Mouse (Mus musculus) erythroblast, embryonic 14.5 days (primary cell): Measurements from ENCODE around the gene Trpm3.

ENCODE experiments used
- GATA1 ChIP-seq: IDR thresholded peaks from 2 replicates; pipeline ENCODE4 v1.6.1; 2012; ENCODE audit warnings: low read length, inconsistent platforms, mixed read lengths
- TAL1 ChIP-seq: IDR thresholded peaks from 3 replicates; pipeline ENCODE4 v1.6.1; 2012; ENCODE audit warnings: low read length, inconsistent platforms, mixed read lengths

GRCm38 (mm10) chr19:22905066-22905482 lies 766.2 kb downstream of the Trpm3 start:
- TF ChIP-seq TAL1 (no peak), GATA1 (no peak)
